Mouse (Mus musculus) urinary bladder, adult 2 months (tissue): Measurements from ENCODE around the gene Rab5b. TPM values are rescaled to one million over a fixed set of nuclear protein-coding genes. Genes with fewer than 3 reads are reported as not detected.
"Not testable (repeated sequence)": the region's sequence is repeated elsewhere in the genome, so short reads cannot be mapped to it uniquely, and the experiment has no call there.

Source experiments
- DNase-seq: peaks from one replicate; pipeline ENCODE4 v3.0.0; 2022; ENCODE audit warnings: low spot score
- polyA plus RNA-seq: library from polyadenylated mRNA; depleted of rRNA; stranded (reverse); fragments of >200 nt; gene quantifications from 2 replicates; pipeline ENCODE4 v1.2.3, GENCODE M21; 2012; rRNA removed

Rab5b gene
- polyA plus RNA-seq, 1 experiment: 101 TPM

DNA sequence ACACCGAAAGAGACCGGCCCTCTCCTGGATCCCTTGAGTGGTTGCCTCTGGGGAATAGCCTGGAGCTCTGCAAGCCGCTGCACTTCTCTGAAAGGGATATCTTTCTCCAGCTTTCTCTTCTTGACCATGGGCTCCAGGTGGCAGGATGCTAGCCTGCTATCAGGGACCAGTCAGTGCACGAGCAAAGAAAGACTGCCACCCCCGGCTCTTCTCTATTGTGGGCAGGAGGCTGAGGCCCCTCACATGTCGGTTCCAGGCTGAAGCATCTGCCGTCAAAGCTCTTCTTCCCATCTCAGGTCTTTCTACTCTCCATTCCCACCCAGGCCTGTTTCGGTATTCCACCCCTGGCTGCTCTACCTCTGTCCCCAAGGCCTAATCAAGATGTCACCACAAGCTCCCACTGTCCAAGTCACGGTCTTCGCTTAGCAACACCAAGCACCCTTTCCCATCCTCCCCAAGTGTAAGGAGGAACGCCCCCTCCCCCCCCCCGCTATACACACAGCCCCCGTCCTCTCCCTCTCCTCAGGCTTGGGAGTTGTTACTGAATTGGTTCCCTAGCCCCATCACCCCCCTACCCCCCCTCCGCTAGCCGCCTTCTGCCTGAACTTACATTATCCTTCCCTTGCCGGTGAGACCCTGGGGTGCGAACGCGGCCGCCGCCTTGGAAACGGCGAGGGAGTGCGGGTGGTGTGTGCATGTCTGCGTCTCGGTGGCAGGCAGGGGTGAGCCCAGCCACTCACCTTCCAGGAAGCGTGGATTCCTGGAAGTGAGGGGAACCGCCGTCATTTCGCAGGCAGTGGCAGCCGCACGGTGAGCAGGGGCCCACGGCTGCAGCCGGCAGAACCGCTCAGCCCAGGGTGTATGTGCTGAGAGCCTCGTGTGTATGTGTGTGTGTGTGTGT, 50.7 kb downstream of the Rab5b start, which contains the start of gene Ikzf4:
Gene Ikzf4 (minus strand): TSS at position 881 of the 901 bp plus-strand sequence.
- no peak for DNase-seq

DNA sequence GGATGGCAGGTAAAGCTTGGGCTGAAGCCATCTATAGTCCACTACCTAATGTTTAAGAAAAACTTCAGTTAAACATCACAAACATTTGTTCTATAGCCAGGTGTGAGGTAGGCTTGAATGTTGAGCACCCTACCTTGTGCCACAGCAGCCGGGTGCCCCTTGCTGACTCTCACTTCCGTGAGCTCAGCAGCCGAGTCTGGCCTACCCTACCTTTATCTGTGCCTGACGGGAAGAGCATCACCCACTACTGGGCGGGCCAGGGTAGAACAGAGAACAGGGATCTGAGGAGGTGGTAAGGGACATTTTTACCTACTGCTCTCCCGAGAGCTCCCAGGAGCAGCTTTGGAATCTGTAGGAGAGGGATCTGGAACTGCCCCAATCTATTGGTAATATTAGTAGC, 53.3 kb downstream of the Rab5b start:
- no peak for DNase-seq

GRCm38 (mm10) chr10:128641871-128642270, 54.2 kb downstream of the Rab5b start:
- no peak for DNase-seq

GRCm38 (mm10) chr10:128640891-128641290, 55.2 kb downstream of the Rab5b start:
- DNase-seq: no peak

DNA sequence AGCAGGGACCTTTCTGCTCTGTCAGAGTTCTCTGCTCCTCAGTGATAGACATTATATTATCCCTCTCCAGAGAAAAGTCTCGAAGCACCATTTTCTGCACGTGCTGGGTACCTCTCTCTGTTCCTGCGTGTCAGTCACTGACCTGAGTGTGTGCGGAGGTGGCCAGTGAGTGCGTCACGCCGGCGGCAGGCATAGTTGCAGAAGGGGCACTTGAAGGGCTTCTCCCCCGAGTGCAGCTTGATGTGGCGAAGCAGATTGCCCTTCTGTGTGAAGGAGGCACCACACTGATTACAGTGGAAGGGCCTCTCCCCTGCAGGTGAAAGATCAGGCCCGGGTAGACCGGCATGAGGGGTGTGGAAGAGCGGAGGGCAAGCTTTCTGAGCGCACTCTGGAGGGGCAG, 56.1 kb downstream of the Rab5b start:
- DNase-seq: no peak

GRCm38 (mm10) chr10:128637011-128637410, 59.1 kb downstream of the Rab5b start:
- no peak for DNase-seq

DNA sequence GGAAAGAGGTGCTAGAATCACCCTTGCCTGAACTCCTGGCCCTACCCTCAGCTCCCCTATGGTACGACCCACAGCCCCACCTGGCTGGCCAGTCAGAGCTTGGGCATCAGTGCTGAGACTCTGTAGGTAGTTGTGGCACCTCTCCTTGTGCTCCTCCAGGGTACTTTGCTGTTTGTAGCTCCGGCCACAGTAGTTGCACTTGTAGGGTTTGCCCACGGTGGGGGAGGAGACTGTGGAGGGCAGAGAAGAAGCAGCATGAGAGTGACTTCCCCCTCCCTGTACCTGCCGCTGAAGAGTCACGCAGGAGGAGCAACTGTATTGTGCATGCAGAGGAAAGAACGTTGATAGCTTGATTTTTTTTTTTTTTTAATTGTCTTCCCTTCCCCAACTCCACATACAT, 59.5 kb downstream of the Rab5b start:
- DNase-seq: no peak

- DNase-seq: no peak
These were observed 60.4 kb downstream of the Rab5b start for GRCm38 (mm10) chr10:128635697-128636096.

- DNase-seq: no peak
These were observed 64.5 kb downstream of the Rab5b start for GRCm38 (mm10) chr10:128631571-128631970.

DNA sequence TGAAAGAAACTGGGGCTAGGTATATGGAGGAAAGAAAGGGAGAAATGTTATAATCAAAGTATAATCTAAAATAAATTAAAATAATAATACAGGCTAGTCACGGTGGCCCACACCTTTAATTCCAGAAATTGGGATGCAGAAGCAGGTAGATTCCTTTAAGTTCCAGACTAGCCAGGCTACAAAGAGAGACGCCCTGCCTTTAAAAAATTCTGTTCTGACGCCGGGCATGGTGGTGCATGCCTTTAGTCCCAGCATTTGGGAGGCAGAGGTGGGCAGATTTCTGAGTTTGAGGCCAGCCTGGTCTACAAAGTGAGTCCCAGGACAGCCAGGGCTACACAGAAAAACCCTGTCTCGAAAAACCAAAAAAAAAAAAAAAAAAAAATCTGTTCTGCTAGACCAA, 65.8 kb downstream of the Rab5b start:
- not testable (repeated sequence) for DNase-seq

DNA sequence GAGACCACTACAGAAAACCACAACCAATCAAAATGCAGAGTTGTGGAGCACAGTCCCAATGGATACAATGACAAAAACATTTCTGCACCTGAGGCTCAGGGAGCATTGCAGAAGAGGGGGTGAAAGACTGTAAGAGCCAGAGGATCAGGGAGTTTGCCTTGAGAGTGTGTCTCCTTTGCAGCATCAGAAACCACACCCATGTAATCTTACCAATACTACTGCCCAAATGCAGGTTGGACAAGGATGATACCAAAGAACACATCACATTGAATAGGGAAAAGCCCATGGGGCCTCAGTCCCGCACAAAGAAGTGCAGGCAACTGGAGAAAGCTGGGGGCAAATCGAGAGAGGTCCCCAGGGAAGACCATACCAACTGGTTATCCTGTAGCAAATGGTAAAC, 66.3 kb downstream of the Rab5b start:
- DNase-seq: no peak

GRCm38 (mm10) chr10:128627398-128628317, 68.4 kb downstream of the Rab5b start:
- DNase-seq: no peak

Other genes with a start within 250 kb of the Rab5b start
- gene Smarcc2, start 237.0 kb downstream of the Rab5b start, polyA plus RNA-seq: 91.5 and 97.0 TPM in 2 replicates
- 10,835 and 11,320 TPM in 2 replicates for gene Myl6, start 202.1 kb downstream of the Rab5b start, polyA plus RNA-seq
- gene Myl6b, start 197.6 kb downstream of the Rab5b start, polyA plus RNA-seq: 3.0 and 3.3 TPM in 2 replicates
- gene Esyt1, start 170.4 kb downstream of the Rab5b start, polyA plus RNA-seq: 56.9 and 61.6 TPM in 2 replicates
- 12.5 TPM in 2 replicates for gene Zc3h10, start 148.5 kb downstream of the Rab5b start, polyA plus RNA-seq
- 2,645 and 3,313 TPM in 2 replicates for gene Rpl41, start 147.0 kb downstream of the Rab5b start, polyA plus RNA-seq
- 74.1 and 75.9 TPM in 2 replicates for gene Pa2g4, start 130.3 kb downstream of the Rab5b start, polyA plus RNA-seq
- gene Erbb3, start 106.6 kb downstream of the Rab5b start, polyA plus RNA-seq: 25.1 and 27.0 TPM in 2 replicates
- gene Rps26, start 69.5 kb downstream of the Rab5b start, polyA plus RNA-seq: 1,064 and 1,154 TPM in 2 replicates
- gene Ikzf4, start 50.3 kb downstream of the Rab5b start, polyA plus RNA-seq: 1.4 and 2.3 TPM in 2 replicates
- 19.2 and 21.0 TPM in 2 replicates for gene Suox, start 22.2 kb downstream of the Rab5b start, polyA plus RNA-seq
- gene Pmel, start 7.9 kb upstream of the Rab5b start, polyA plus RNA-seq: 0.72 and 0.95 TPM in 2 replicates
- 23.6 and 32.4 TPM in 2 replicates for gene Cdk2, start 8.8 kb upstream of the Rab5b start, polyA plus RNA-seq
- 65.5 and 71.0 TPM in 2 replicates for gene Dgka, start 48.6 kb upstream of the Rab5b start, polyA plus RNA-seq
- 32.9 and 36.9 TPM in 2 replicates for gene Pym1, start 51.6 kb upstream of the Rab5b start, polyA plus RNA-seq
- 19.8 and 22.1 TPM in 2 replicates for gene Mmp19, start 94.6 kb upstream of the Rab5b start, polyA plus RNA-seq
- gene Dnajc14, start 107.8 kb upstream of the Rab5b start, polyA plus RNA-seq: 19.0 and 31.0 TPM in 2 replicates
- gene Tmem198b, start 108.1 kb upstream of the Rab5b start, polyA plus RNA-seq: 32.2 and 41.0 TPM in 2 replicates
- 78.5 and 79.8 TPM in 2 replicates for gene Sarnp, start 121.1 kb upstream of the Rab5b start, polyA plus RNA-seq
- gene Ormdl2, start 125.4 kb upstream of the Rab5b start, polyA plus RNA-seq: 50.2 and 65.7 TPM in 2 replicates
- 1.7 and 2.3 TPM in 2 replicates for gene Gdf11, start 195.5 kb upstream of the Rab5b start, polyA plus RNA-seq
- 337 and 381 TPM in 2 replicates for gene Cd63, start 204.7 kb upstream of the Rab5b start, polyA plus RNA-seq
- 24.2 and 35.0 TPM in 2 replicates for gene Rdh5, start 226.6 kb upstream of the Rab5b start, polyA plus RNA-seq
- gene Bloc1s1, start 227.8 kb upstream of the Rab5b start, polyA plus RNA-seq: 286 and 328 TPM in 2 replicates
- gene Itga7, start 237.6 kb upstream of the Rab5b start, polyA plus RNA-seq: 44.5 TPM in 2 replicates